Mouse (Mus musculus) liver, embryonic 11.5 days (tissue): Measurements from ENCODE around the gene Cnn2. TPM values are rescaled to one million over a fixed set of nuclear protein-coding genes. Genes with fewer than 3 reads are reported as not detected.

ENCODE experiments used
- ATAC-seq: fragments of 200-750 bp; cut with Nextera tagmentation; replicated peaks from 2 replicates; pipeline ENCODE4 v1.8.0; 2017; ENCODE audit warnings: moderate number of reproducible peaks, mild to moderate bottlenecking, moderate TSS enrichment, moderate library complexity; ENCODE audit not compliant: low FRiP score
- DNase-seq: peaks from one replicate; pipeline ENCODE4 v3.0.0-alpha.2; 2017; ENCODE audit warnings: low spot score
- H3K27ac ChIP-seq: fragments of 300-500 bp; sonication (generic); 2 replicates; pipeline ENCODE4 v1.5.1; 2014; ENCODE audit warnings: mild to moderate bottlenecking, low read depth, low read length, control low read depth
- H3K27me3 ChIP-seq: fragments of 300-500 bp; sonication (generic); replicated peaks from 2 replicates; pipeline ENCODE4 v1.6.1; 2014; ENCODE audit warnings: low read length, mixed read lengths; ENCODE audit not compliant: control insufficient read depth, insufficient read depth
- H3K36me3 ChIP-seq: fragments of 300-500 bp; sonication (generic); 2 replicates; pipeline ENCODE4 v1.6.1; 2014; ENCODE audit warnings: mild to moderate bottlenecking, low read length, moderate library complexity, mixed read lengths; ENCODE audit not compliant: control insufficient read depth, insufficient read depth
- H3K4me1 ChIP-seq: fragments of 300-500 bp; sonication (generic); replicated peaks from 2 replicates; pipeline ENCODE4 v1.6.1; 2014; ENCODE audit warnings: low read length, mixed read lengths; ENCODE audit not compliant: control insufficient read depth, insufficient read depth
- H3K4me2 ChIP-seq: fragments of 300-500 bp; sonication (generic); 2 replicates; pipeline ENCODE4 v1.6.1; 2014; ENCODE audit warnings: mild to moderate bottlenecking, control low read depth, moderate library complexity
- H3K4me3 ChIP-seq: fragments of 300-500 bp; sonication (generic); 2 replicates; pipeline ENCODE4 v1.5.1; 2014; ENCODE audit warnings: low read depth, low read length, control low read depth
- H3K9ac ChIP-seq: fragments of 300-500 bp; sonication (generic); 2 replicates; pipeline ENCODE4 v1.6.1; 2014; ENCODE audit warnings: low read depth, low read length, control low read depth
- H3K9me3 ChIP-seq: fragments of 300-500 bp; sonication (generic); 2 replicates; pipeline ENCODE4 v1.6.1; 2016; ENCODE audit warnings: low read length, inconsistent platforms, mixed read lengths; ENCODE audit not compliant: control insufficient read depth
- WGBS: fragments of 180-500 bp; shearing (Covaris S2); extraction: QIAGEN DNeasy Blood & Tissue Kit; methylation state at CpG from one replicate; pipeline ENCODE4 v1.1.7; 2014; 5-methylcytosine and 5-hydroxymethylcytosine counted together
- polyA plus RNA-seq: library from polyadenylated mRNA; unstranded; fragments of >200 nt; fragmentation: Nextera tagmentation; extraction: Ambion mirVana; gene quantifications from 2 replicates; pipeline ENCODE4 v1.2.1, GENCODE M21; 2014

Cnn2 gene
- polyA plus RNA-seq, 1 experiment from 2014 or later = 115 TPM

DNA sequence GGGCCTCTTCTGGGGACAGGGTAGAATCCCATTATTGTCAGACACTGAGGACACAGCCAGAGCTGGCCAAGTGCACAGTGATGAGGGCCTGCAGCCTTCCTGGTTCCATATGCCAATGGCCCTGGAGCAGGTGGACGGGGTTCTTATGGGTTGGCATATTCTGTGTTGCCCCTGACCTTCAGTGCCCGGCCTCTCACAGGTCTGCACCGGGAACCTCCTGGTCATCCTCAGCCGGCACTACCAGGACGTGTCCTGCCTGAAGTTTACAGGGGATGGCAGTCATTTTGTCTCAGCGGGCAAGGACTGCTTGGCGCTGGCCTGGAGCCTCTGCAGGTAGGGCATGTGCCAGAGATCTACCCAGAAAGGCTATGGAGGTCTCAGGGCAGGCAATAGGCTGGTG, 23.7 kb upstream of the Cnn2 start:
- Histone ChIP-seq H3K9me3 (no peaks in the 10 kb centered on the region), H3K4me2 (no peak overlapping the region), H3K36me3 (peaks cover 64% of the 10 kb centered on the region), H3K27ac (no peak overlapping the region), H3K27me3 (peaks cover 5% of the 10 kb centered on the region), H3K4me1 (peaks cover 9% of the 10 kb centered on the region), H3K4me3 (no peak overlapping the region), H3K9ac (no peak overlapping the region)
- ATAC-seq = no peak
- 93% methylated on average over 7 of the region's 7 CpGs for WGBS
- DNase-seq = no peak

DNA sequence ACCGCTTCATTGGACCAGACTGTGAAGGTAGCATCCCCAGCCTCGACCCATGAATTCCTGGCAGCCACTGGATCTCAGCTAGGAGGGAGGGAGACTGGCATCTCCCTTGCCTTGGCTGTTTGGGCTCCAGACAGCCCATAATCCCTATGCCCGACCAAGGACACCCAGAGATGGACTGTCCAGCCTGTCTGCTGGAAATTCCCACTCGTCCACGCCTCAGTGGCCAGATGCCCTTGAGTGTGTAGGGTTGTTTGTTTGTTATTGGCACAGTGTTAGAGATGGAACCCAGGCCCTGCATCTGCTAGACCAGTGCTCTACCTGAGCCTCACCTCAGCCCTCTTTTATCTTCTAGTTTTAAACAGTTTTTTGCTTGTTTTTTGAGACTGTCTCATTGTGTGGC, 23.1 kb upstream of the Cnn2 start:
- Histone ChIP-seq H3K4me1 (peaks cover 9% of the 10 kb centered on the region), H3K9ac (no peak overlapping the region), H3K4me3 (no peak overlapping the region), H3K9me3 (no peaks in the 10 kb centered on the region), H3K27me3 (peaks cover 9% of the 10 kb centered on the region), H3K4me2 (no peak overlapping the region), H3K36me3 (peaks cover 64% of the 10 kb centered on the region), H3K27ac (no peak overlapping the region)
- ATAC-seq (no peak), DNase-seq (no peak)
- 88% methylated on average over 5 of the region's 5 CpGs for WGBS

DNA sequence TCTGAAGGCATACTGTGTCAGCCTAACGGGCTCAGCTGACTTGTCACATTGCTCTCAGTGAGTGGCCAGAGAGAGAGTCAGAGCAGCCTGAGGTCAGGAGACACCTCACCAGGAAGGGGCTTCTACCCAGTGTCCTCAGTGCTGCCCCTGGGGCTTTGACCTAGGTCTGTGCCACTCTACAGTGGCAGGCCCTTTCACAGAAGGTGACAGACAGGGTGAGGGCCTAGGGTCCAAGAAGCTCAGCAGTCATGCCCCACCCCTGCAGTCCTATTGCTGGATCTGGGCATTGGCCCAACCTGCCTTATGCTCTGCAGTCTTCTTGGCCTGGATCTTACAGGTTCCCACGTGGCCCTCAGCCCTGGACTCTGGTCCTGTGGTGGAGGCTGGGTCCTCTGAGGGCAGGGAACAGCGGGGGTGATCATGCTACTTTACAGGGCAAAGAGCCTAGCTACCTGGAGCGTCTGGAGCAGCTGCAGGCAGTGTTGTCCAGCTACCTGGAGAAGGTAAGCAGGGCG, 21.4 kb upstream of the Cnn2 start:
- DNase-seq = no peak
- Histone ChIP-seq H3K4me1 (peaks cover 5% of the 10 kb centered on the region; the same call in 1 of the 2 replicates), H3K9ac (no peak overlapping the region), H3K36me3 (peaks cover 56% of the 10 kb centered on the region), H3K9me3 (no peaks in the 10 kb centered on the region), H3K27ac (no peak overlapping the region), H3K27me3 (peaks cover 26% of the 10 kb centered on the region), H3K4me3 (no peak overlapping the region), H3K4me2 (no peak overlapping the region)
- no peak for ATAC-seq
- 87% methylated on average over 5 of the region's 5 CpGs for WGBS

DNA sequence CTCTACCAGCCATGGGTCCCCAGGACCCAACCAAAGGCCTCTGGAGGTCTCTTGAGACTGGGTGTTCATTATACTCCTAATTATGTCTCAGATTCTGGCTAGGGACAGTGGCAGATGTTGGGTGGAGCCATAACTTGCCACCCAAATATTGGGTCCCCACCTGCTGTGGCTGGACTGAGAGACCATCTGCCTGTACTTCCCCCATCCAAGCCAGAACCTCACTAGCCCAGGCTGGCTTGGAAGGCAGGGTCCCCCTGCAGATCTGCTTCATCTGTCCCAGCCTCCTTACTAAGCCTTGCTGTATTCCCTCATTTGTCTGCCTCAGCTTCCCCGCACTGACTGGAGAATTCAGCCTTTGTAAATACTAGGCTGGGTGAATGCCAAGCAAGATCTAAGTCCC, 20.2 kb upstream of the Cnn2 start:
- Histone ChIP-seq H3K27me3 (peaks cover 38% of the 10 kb centered on the region), H3K27ac (no peak overlapping the region), H3K36me3 (peaks cover 44% of the 10 kb centered on the region), H3K4me1 (peaks cover 5% of the 10 kb centered on the region; the same call in 1 of the 2 replicates), H3K9me3 (no peaks in the 10 kb centered on the region), H3K4me3 (no peak overlapping the region), H3K9ac (no peak overlapping the region), H3K4me2 (no peak overlapping the region)
- no peak for ATAC-seq
- WGBS = 81% methylated on average over 1 of the region's 1 CpGs
- DNase-seq = no peak

DNA sequence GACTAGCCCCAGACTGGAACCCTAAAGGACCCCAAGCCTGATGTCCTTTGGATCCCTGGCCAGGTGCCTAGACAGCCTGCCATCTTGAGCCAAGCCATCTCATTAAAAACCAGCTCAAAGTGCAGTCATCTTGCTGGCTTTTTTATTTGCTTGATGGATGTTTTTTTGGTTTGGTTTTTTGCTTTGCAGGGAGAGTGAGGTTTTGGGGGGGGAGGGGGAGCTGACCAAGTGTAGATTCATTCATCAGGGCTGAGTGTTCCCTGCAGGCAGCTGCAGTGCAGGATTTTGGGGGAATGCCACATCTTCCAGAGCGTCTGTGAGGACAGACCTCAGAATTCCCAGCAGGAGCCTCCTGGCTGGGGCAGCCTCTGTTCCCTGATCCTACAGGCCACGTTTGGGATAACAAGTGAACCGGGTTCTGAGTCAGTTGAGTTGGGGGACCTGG, 19.2 kb upstream of the Cnn2 start:
- Histone ChIP-seq H3K27ac (no peak overlapping the region), H3K36me3 (peaks cover 37% of the 10 kb centered on the region), H3K27me3 (peaks cover 40% of the 10 kb centered on the region), H3K4me2 (no peak overlapping the region), H3K4me1 (peaks cover 5% of the 10 kb centered on the region; the same call in 1 of the 2 replicates), H3K4me3 (no peak overlapping the region), H3K9ac (no peak overlapping the region), H3K9me3 (no peaks in the 10 kb centered on the region)
- no peak for DNase-seq
- WGBS = 29% methylated on average over 3 of the region's 3 CpGs
- ATAC-seq = no peak

DNA sequence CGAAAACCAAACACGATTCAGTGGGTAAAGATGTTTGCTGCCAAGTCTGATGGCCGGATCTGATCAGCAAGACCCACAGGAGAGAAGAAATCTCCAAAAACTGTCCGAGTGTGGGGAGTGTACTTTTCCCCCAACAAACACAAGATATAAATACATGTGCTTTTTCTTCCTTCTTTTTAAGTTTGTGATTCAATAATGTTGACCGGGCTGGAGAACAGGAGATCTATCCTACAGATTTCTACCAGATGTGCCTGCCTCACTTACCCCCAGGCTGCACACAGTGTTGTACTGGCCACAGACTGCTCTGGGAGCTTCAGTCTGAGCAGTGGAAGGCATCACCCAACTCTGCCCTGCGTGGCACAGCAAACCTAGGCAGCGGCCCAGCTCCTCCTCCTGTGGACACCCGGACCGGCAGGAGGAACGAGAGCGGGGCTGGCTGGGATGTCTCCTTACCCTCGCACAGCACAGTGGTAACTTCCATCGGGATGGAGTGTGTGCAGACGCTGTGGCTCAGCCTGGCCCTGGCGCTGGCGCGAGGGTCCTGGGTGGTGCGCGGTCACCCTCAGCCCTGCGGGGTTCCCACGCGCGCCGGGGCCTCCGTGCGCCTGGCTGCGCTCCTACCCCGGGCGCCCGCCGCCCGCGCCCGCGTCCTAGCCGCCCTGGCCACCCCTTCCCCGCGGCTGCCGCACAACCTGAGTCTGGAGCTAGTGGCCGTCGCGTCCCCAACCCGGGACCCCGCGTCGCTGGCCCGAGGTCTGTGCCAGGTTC, 17.8 kb upstream of the Cnn2 start, which contains the start of gene Grin3b:
TSS of gene Grin3b (plus strand) at position 301 of the 768 bp plus-strand sequence.
- no peaks in the 10 kb centered on the region for H3K9me3 ChIP-seq
- WGBS = 9% methylated on average over 47 of the region's 47 CpGs
- no peak for ATAC-seq
- H3K27me3 ChIP-seq = peaks cover 40% of the 10 kb centered on the region
- H3K9ac ChIP-seq = peak within 1 kb of the TSS; percentile 55
- H3K4me3 ChIP-seq = peak within 1 kb of the TSS; percentile 45
- no peak for DNase-seq
- H3K4me1 ChIP-seq = peaks cover 5% of the 10 kb centered on the region; the same call in 1 of the 2 replicates
- H3K27ac ChIP-seq = no peak within 1 kb of the TSS
- H3K4me2 ChIP-seq = peak within 1 kb of the TSS; percentile 70
- peaks cover 30% of the 10 kb centered on the region for H3K36me3 ChIP-seq

DNA sequence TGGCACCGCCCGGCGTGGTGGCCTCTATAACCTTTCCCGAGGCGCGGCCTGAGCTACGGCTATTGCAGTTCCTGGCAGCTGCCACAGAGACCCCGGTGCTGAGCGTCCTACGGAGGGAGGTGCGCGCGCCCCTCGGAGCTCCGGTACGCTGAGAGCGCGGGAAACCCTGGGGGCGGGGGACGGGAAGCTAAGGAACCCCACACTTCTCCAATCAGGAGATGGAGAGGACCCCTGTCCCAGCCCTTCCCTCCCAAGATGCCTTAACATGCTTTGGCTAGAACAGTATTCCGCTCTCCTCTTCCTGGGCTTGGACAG, 17.2 kb upstream of the Cnn2 start:
- peak overlapping the region; percentile 45 for H3K4me3 ChIP-seq
- H3K4me1 ChIP-seq = peaks cover 5% of the 10 kb centered on the region; the same call in 1 of the 2 replicates
- DNase-seq (no peak), ATAC-seq (no peak)
- H3K27ac ChIP-seq = no peak overlapping the region
- H3K9me3 ChIP-seq = peaks cover 3% of the 10 kb centered on the region
- H3K36me3 ChIP-seq = peaks cover 30% of the 10 kb centered on the region
- WGBS = 8% methylated on average over 21 of the region's 21 CpGs
- peaks cover 40% of the 10 kb centered on the region for H3K27me3 ChIP-seq
- peak overlapping the region; percentile 55 for H3K9ac ChIP-seq
- H3K4me2 ChIP-seq = peak overlapping the region; percentile 70

DNA sequence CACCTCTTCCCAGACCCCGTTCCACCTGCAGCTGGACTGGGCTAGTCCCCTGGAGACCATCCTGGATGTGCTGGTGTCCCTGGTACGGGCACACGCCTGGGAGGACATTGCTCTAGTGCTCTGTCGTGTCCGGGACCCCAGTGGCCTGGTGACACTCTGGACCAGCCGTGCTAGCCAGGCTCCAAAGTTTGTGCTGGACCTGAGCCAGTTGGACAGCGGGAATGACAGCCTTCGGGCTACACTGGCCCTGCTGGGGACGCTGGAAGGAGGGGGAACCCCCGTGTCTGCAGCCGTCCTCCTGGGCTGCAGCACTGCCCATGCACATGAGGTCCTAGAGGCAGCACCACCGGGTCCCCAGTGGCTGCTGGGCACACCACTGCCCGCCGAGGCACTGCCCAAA, 15.6 kb upstream of the Cnn2 start:
- no peak for DNase-seq
- Histone ChIP-seq H3K4me3 (no peak overlapping the region), H3K9me3 (peaks cover 19% of the 10 kb centered on the region), H3K4me2 (no peak overlapping the region), H3K27ac (no peak overlapping the region), H3K4me1 (peaks cover 5% of the 10 kb centered on the region; the same call in 1 of the 2 replicates), H3K27me3 (peaks cover 40% of the 10 kb centered on the region), H3K36me3 (peaks cover 31% of the 10 kb centered on the region), H3K9ac (no peak overlapping the region)
- WGBS = 66% methylated on average over 14 of the region's 14 CpGs
- no peak for ATAC-seq

DNA sequence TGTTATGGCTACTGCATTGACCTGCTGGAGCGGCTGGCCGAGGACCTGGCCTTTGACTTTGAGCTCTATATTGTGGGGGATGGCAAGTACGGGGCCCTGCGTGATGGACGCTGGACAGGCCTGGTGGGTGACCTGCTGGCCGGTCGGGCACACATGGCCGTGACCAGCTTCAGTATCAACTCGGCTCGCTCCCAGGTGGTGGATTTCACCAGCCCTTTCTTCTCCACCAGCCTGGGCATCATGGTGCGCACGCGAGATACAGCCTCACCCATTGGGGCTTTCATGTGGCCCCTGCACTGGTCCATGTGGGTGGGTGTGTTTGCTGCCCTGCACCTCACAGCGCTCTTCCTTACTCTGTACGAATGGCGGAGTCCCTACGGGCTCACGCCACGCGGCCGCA, 14.3 kb upstream of the Cnn2 start:
- ATAC-seq (no peak), DNase-seq (no peak)
- no peak overlapping the region for H3K9ac ChIP-seq
- peaks cover 21% of the 10 kb centered on the region for H3K9me3 ChIP-seq
- no peak overlapping the region for H3K27ac ChIP-seq
- H3K4me1 ChIP-seq = peaks cover 5% of the 10 kb centered on the region; the same call in 1 of the 2 replicates
- H3K4me3 ChIP-seq = no peak overlapping the region
- peaks cover 40% of the 10 kb centered on the region for H3K36me3 ChIP-seq
- 88% methylated on average over 21 of the region's 21 CpGs for WGBS
- peaks cover 40% of the 10 kb centered on the region for H3K27me3 ChIP-seq
- no peak overlapping the region for H3K4me2 ChIP-seq
